ENCODE assay signal across 16 mouse cellular contexts in the genomic region with DNA sequence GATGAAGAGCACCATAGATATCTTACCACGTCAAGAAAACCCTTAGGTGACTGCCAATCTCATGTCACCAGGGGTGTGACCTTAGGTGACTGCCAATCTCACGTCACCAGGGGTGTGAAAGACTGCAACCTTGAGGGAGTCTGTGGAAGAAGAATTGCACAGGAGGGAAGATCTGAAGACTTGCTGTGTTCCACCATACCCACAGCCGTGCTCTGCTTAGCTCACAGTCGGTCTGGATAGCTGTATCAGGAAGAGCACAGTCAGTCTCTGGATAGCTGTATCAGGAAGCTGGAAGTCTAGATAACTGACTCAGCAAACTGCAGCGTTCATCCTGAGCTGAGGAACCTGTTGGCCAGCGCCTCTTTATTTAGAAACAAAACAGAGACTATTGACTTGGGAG.
A peak's percentile ranks its signal among the peaks of the same experiment; 100 is the strongest.
DNase-seq lines count a peak whose midpoint lies in the region; ATAC-seq and TF ChIP-seq lines count a peak whose summit lies in the region.
"Had no signal": no experiment of that assay in that cellular context is flagged by ENCODE, and none has a peak within 500 bp of the region (broad histone marks: within the 10 kb centered on the region; RNA-seq: fewer than 3 reads in every experiment).

No protein-coding gene starts in this region.

- no peak for TF ChIP-seq EP300 in lung, postnatal 0 days (IDR thresholded peaks at IDR 0.05)

- H3K27me3 ChIP-seq in lung, postnatal 0 days (replicated peaks; ENCODE audit: insufficient read depth, low read length) = no peaks in the 10 kb centered on the region
- no peaks in the 10 kb centered on the region for H3K27me3 ChIP-seq in liver, embryonic 15.5 days
- no peaks in the 10 kb centered on the region for H3K27me3 ChIP-seq in stomach, embryonic 16.5 days (ENCODE audit: control insufficient read depth, insufficient read depth, low read length)
- H3K27me3 ChIP-seq: embryonic facial prominence, embryonic 13.5 days; heart, embryonic 15.5 days; neural tube, embryonic 12.5 days had no signal

- WGBS in lung, postnatal 0 days = 56% methylated on average over 6 of the region's 6 CpGs
- WGBS in liver, embryonic 15.5 days (ENCODE audit: insufficient replicate concordance) = 10% methylated on average over 6 of the region's 6 CpGs
- WGBS in stomach, embryonic 16.5 days = 55% methylated on average over 6 of the region's 6 CpGs

- no peak overlapping the region for H3K27ac ChIP-seq in lung, postnatal 0 days (ENCODE audit: low read length)
- peak overlapping the region; percentile 98 for H3K27ac ChIP-seq in liver, embryonic 15.5 days (replicated peaks)
- no peak overlapping the region for H3K27ac ChIP-seq in stomach, embryonic 16.5 days (ENCODE audit: low read length)
- H3K27ac ChIP-seq: embryonic facial prominence, embryonic 13.5 days; heart, embryonic 15.5 days; neural tube, embryonic 12.5 days had no signal

- H3K9me3 ChIP-seq in lung, postnatal 0 days (ENCODE audit: low read length) = no peaks in the 10 kb centered on the region
- no peaks in the 10 kb centered on the region for H3K9me3 ChIP-seq in liver, embryonic 15.5 days (replicated peaks)
- H3K9me3 ChIP-seq in stomach, embryonic 16.5 days (replicated peaks; ENCODE audit: control insufficient read depth, low read length) = no peaks in the 10 kb centered on the region
- H3K9me3 ChIP-seq: embryonic facial prominence, embryonic 13.5 days; heart, embryonic 15.5 days; neural tube, embryonic 12.5 days had no signal

- no peak overlapping the region for H3K4me3 ChIP-seq in lung, postnatal 0 days (ENCODE audit: low read depth, low read length)
- H3K4me3 ChIP-seq in liver, embryonic 15.5 days (replicated peaks) = peak overlapping the region; percentile 39
- H3K4me3 ChIP-seq in stomach, embryonic 16.5 days (replicated peaks; ENCODE audit: low read length) = no peak overlapping the region
- H3K4me3 ChIP-seq: embryonic facial prominence, embryonic 13.5 days; heart, embryonic 15.5 days; neural tube, embryonic 12.5 days had no signal

- no peak for TF ChIP-seq CTCF in lung, postnatal 0 days (IDR thresholded peaks at IDR 0.05)

- H3K36me3 ChIP-seq in lung, postnatal 0 days (ENCODE audit: insufficient read depth, low read length) = no peaks in the 10 kb centered on the region
- no peaks in the 10 kb centered on the region for H3K36me3 ChIP-seq in liver, embryonic 15.5 days (replicated peaks)
- no peaks in the 10 kb centered on the region for H3K36me3 ChIP-seq in stomach, embryonic 16.5 days (ENCODE audit: control insufficient read depth, insufficient read depth, low read length)
- H3K36me3 ChIP-seq: heart, embryonic 15.5 days; neural tube, embryonic 12.5 days had no signal

- DNase-seq in adrenal gland, postnatal 10 days = peak; percentile 45
- DNase-seq in adrenal gland, postnatal 36 days = no peak
- peak; percentile 6 for DNase-seq in lung, postnatal 0 days (ENCODE audit: low spot score)
- DNase-seq in lung, postnatal 36 days = no peak
- DNase-seq in ovary, postnatal 10 days (ENCODE audit: low spot score) = no peak
- no peak for DNase-seq in gastrocnemius, postnatal 4 days (ENCODE audit: low spot score in 2 of 2)
- DNase-seq: adrenal gland, adult 8-10 months; cerebellum, adult 8-10 months; forebrain, postnatal 0 days; right cerebral cortex, postnatal 14 days; thymus, adult 2 months had no signal

- no peak overlapping the region for H3K4me2 ChIP-seq in lung, postnatal 0 days (replicated peaks; ENCODE audit: low read depth, low read length)
- H3K4me2 ChIP-seq in liver, embryonic 15.5 days = peak overlapping the region; percentile 69
- no peak overlapping the region for H3K4me2 ChIP-seq in stomach, embryonic 16.5 days (ENCODE audit: low read depth, low read length)
- H3K4me2 ChIP-seq: embryonic facial prominence, embryonic 13.5 days; heart, embryonic 15.5 days; neural tube, embryonic 12.5 days had no signal

- ATAC-seq in lung, postnatal 0 days = no peak
- peak; percentile 96 for ATAC-seq in liver, embryonic 15.5 days (ENCODE audit: insufficient read depth)
- ATAC-seq in stomach, embryonic 16.5 days (ENCODE audit: insufficient read depth, low FRiP score) = peak; percentile 22; the same call in 1 of the 2 replicates
- ATAC-seq: forebrain, postnatal 0 days had no signal

- H3K9ac ChIP-seq in lung, postnatal 0 days (replicated peaks; ENCODE audit: low read depth) = no peak overlapping the region
- H3K9ac ChIP-seq in liver, embryonic 15.5 days = peak overlapping the region; percentile 50
- H3K9ac ChIP-seq in stomach, embryonic 16.5 days (ENCODE audit: low read length) = no peak overlapping the region
- H3K9ac ChIP-seq: embryonic facial prominence, embryonic 13.5 days; forebrain, postnatal 0 days; heart, embryonic 15.5 days; neural tube, embryonic 12.5 days had no signal

- H3K4me1 ChIP-seq in lung, postnatal 0 days (ENCODE audit: insufficient read depth, low read depth, low read length) = peaks cover 16% of the 10 kb centered on the region; the same call in 1 of the 2 replicates
- H3K4me1 ChIP-seq in liver, embryonic 15.5 days (replicated peaks) = peaks cover 84% of the 10 kb centered on the region
- H3K4me1 ChIP-seq in stomach, embryonic 16.5 days (ENCODE audit: control insufficient read depth, insufficient read depth, low read length) = peaks cover 37% of the 10 kb centered on the region

Comparison
In these comparisons a context has a peak if more than half of its experiments do, and no peak if none do; other contexts are left out.
1. DNase-seq: peak in adrenal gland, postnatal 10 days (single experiment) and lung, postnatal 0 days (single experiment); none in adrenal gland, postnatal 36 days (0 of 2), lung, postnatal 36 days (single experiment), ovary, postnatal 10 days (single experiment) and gastrocnemius, postnatal 4 days (0 of 2).